Mouse (Mus musculus): ENCODE measurements at regions not wholly inside any gene's neighbourhood (a gene's known extent, or its start where the extent isn't known, plus 50 kb on each side); places are given as distances from the start of the nearest gene placed in this dataset.

DNA sequence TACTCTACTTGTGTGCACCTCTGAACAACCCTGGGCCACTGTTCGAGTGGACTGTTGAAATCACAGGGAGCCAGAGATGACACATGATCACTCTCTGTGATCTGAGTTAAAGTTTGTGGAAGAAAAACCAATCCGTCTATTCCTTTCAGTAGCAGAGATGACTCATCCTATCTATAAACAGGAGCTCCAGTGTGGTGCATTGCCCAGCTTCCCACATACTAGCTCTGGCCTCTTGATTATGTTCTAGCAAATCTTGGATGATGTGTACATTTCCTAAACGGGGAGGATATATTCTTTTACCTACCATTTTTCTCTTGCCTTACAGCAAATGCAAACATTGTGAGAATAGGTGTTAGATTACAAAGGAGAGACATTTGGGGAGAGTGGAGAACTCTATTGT, 94.5 kb upstream of the Plppr5 start:
- Histone ChIP-seq H3K36me3 (ENCODE audit: control insufficient read depth, insufficient read depth, low read length) (no peaks in the 10 kb centered on the region), H3K9ac (ENCODE audit: low read depth, low read length) (no peak overlapping the region), H3K27ac (replicated peaks; ENCODE audit: low read depth, low read length) (no peak overlapping the region), H3K4me2 (ENCODE audit: low read depth, low read length) (no peak overlapping the region), H3K4me3 (ENCODE audit: low read depth, low read length) (no peak overlapping the region), H3K4me1 (ENCODE audit: control insufficient read depth, insufficient read depth, low read length) (no peaks in the 10 kb centered on the region), H3K27me3 (replicated peaks; ENCODE audit: control insufficient read depth, insufficient read depth, low read length) (no peaks in the 10 kb centered on the region), H3K9me3 (ENCODE audit: control insufficient read depth, low read length) (no peaks in the 10 kb centered on the region)
- no peak for ATAC-seq (ENCODE audit: low read depth)
- no peak for DNase-seq (ENCODE audit: low spot score)
- 64% methylated on average over 3 of the region's 3 CpGs for WGBS

DNA sequence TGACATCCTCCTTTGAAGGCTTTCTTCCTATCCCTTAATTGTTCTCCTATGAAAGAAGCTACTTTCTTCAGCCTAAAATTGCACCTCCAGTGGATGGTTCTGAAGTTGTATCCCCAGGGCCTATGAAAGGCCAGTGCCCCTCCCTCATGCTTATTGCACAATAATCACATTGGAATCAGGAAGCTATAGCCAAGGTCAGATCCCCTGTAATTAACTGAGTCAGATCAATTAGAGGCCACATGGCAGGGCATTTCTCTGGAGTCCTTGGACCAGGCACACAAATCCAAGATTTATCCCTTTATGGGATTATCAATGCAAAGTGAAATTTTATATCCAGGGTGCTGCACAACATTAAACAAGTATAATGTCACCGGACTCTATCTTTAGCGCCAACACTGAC, 98.8 kb upstream of the Plppr4 start:
- H3K27me3 ChIP-seq (replicated peaks; ENCODE audit: control insufficient read depth, insufficient read depth, low read length), result no peaks in the 10 kb centered on the region
- ATAC-seq (ENCODE audit: low read depth), result no peak
- DNase-seq (ENCODE audit: low spot score), result no peak
- H3K9ac ChIP-seq (ENCODE audit: low read depth, low read length), result no peak overlapping the region
- WGBS, result 70% methylated on average over 2 of the region's 2 CpGs
- no peak overlapping the region for H3K27ac ChIP-seq (replicated peaks; ENCODE audit: low read depth, low read length)
- no peaks in the 10 kb centered on the region for H3K4me1 ChIP-seq (ENCODE audit: control insufficient read depth, insufficient read depth, low read length)
- no peak overlapping the region for H3K4me2 ChIP-seq (ENCODE audit: low read depth, low read length)
- no peaks in the 10 kb centered on the region for H3K36me3 ChIP-seq (ENCODE audit: control insufficient read depth, insufficient read depth, low read length)
- H3K4me3 ChIP-seq (ENCODE audit: low read depth, low read length), result no peak overlapping the region
- no peaks in the 10 kb centered on the region for H3K9me3 ChIP-seq (ENCODE audit: control insufficient read depth, low read length)

- no peaks in the 10 kb centered on the region for H3K36me3 ChIP-seq (ENCODE audit: control insufficient read depth, insufficient read depth, low read length)
- ATAC-seq (ENCODE audit: low read depth) (0 out of 2 replicates have a peak, but pooled peaks have one; percentile 41), DNase-seq (ENCODE audit: low spot score) (peak; percentile 61)
- WGBS, result 58% methylated on average over 7 of the region's 7 CpGs
- no peaks in the 10 kb centered on the region for H3K4me1 ChIP-seq (ENCODE audit: control insufficient read depth, insufficient read depth, low read length)
- H3K27ac ChIP-seq (replicated peaks; ENCODE audit: low read depth, low read length), result no peak overlapping the region
- H3K9me3 ChIP-seq (ENCODE audit: control insufficient read depth, low read length), result no peaks in the 10 kb centered on the region
- no peak overlapping the region for H3K9ac ChIP-seq (ENCODE audit: low read depth, low read length)
- no peak overlapping the region for H3K4me2 ChIP-seq (ENCODE audit: low read depth, low read length)
- H3K4me3 ChIP-seq (ENCODE audit: low read depth, low read length), result no peak overlapping the region
- no peaks in the 10 kb centered on the region for H3K27me3 ChIP-seq (replicated peaks; ENCODE audit: control insufficient read depth, insufficient read depth, low read length)
Measured at GRCm38 (mm10) chr3:117450559-117450958, 89.9 kb upstream of the Plppr4 start.

- Histone ChIP-seq H3K4me1 (ENCODE audit: control insufficient read depth, insufficient read depth, low read length) (no peaks in the 10 kb centered on the region), H3K4me3 (ENCODE audit: low read depth, low read length) (no peak overlapping the region), H3K4me2 (ENCODE audit: low read depth, low read length) (no peak overlapping the region), H3K9me3 (ENCODE audit: control insufficient read depth, low read length) (no peaks in the 10 kb centered on the region), H3K27ac (replicated peaks; ENCODE audit: low read depth, low read length) (no peak overlapping the region), H3K27me3 (replicated peaks; ENCODE audit: control insufficient read depth, insufficient read depth, low read length) (no peaks in the 10 kb centered on the region), H3K36me3 (ENCODE audit: control insufficient read depth, insufficient read depth, low read length) (no peaks in the 10 kb centered on the region), H3K9ac (ENCODE audit: low read depth, low read length) (no peak overlapping the region)
- 64% methylated on average over 3 of the region's 3 CpGs for WGBS
- DNase-seq (ENCODE audit: low spot score) (no peak), ATAC-seq (ENCODE audit: low read depth) (no peak)
Measured at GRCm38 (mm10) chr3:117441887-117442286, 81.2 kb upstream of the Plppr4 start.

- WGBS, result 45% methylated on average over 4 of the region's 4 CpGs
Measured at GRCm38 (mm10) chr3:117440294-117440693, 79.6 kb upstream of the Plppr4 start.

DNA sequence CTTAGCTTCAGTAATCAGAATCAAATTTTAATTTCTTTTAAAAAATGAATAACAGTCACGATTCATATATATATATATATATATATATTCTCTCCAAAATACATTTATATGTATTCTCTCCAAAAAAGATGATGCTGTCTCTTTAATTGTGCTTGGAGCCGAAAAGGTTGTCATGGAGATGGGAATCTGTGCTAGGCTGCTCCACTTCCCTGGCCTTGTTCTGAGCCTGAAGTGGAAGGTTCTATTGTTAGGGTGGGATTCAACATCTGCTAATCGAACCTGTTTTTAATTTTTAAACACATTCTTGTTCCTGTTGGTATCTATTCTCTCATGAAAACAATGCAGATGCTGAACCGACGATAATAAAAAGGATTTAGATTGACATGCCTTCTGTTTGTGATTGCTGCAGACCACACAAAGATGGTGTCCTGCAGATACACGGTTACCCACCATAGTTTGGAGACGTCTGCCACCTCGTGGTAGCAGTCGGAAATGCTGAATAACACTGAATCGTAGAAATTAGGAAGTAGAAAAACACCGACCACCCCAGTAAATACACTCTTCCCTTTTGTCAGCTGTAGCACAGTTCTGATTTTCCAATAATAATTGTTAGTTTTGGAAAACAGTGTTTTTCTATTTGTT, 77.9 kb upstream of the Plppr4 start:
- peak; percentile 77 for ATAC-seq (ENCODE audit: low read depth)

More at GRCm38 (mm10) chr3:117440294-117440693, 79.6 kb upstream of the Plppr4 start:
- H3K27ac ChIP-seq (replicated peaks; ENCODE audit: low read depth, low read length), result no peak overlapping the region
- DNase-seq (ENCODE audit: low spot score), result no peak
- H3K9me3 ChIP-seq (ENCODE audit: control insufficient read depth, low read length), result no peaks in the 10 kb centered on the region
- H3K36me3 ChIP-seq (ENCODE audit: control insufficient read depth, insufficient read depth, low read length), result no peaks in the 10 kb centered on the region
- H3K4me1 ChIP-seq (ENCODE audit: control insufficient read depth, insufficient read depth, low read length), result no peaks in the 10 kb centered on the region
- H3K4me2 ChIP-seq (ENCODE audit: low read depth, low read length), result no peak overlapping the region
- no peak for ATAC-seq (ENCODE audit: low read depth)
- H3K27me3 ChIP-seq (replicated peaks; ENCODE audit: control insufficient read depth, insufficient read depth, low read length), result no peaks in the 10 kb centered on the region
- H3K9ac ChIP-seq (ENCODE audit: low read depth, low read length), result no peak overlapping the region
- H3K4me3 ChIP-seq (ENCODE audit: low read depth, low read length), result no peak overlapping the region

DNA sequence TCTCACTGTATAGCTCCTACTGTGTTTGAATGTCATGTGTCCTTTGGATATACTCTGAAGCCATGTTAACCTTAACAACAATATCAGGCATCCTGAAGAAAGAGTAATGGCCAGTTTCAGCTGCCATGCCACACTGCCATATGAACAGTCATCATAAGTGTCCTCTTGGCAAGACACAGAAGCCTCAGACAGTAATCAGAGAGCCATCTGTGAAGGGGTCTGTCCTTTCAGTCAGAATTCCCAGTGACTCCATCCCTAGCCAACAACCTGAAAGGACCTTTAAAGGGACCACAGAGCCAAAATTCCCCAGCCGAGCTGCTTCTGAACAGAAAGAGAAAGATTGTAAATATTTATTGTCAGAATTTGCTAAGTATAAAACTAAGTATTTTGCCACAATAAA, 63.9 kb upstream of the Plppr4 start:
- Histone ChIP-seq H3K9ac (ENCODE audit: low read depth, low read length) (no peak overlapping the region), H3K27ac (replicated peaks; ENCODE audit: low read depth, low read length) (no peak overlapping the region), H3K4me3 (ENCODE audit: low read depth, low read length) (no peak overlapping the region), H3K36me3 (ENCODE audit: control insufficient read depth, insufficient read depth, low read length) (no peaks in the 10 kb centered on the region), H3K9me3 (ENCODE audit: control insufficient read depth, low read length) (0 out of 2 replicates have a peak, but pooled peaks cover 3% of the 10 kb centered on the region), H3K4me1 (ENCODE audit: control insufficient read depth, insufficient read depth, low read length) (no peaks in the 10 kb centered on the region), H3K4me2 (ENCODE audit: low read depth, low read length) (no peak overlapping the region), H3K27me3 (replicated peaks; ENCODE audit: control insufficient read depth, insufficient read depth, low read length) (no peaks in the 10 kb centered on the region)
- no peak for ATAC-seq (ENCODE audit: low read depth)
- WGBS, result 76% methylated on average over 1 of the region's 1 CpGs
- DNase-seq (ENCODE audit: low spot score), result no peak

More for the DNA sequence above, 77.9 kb upstream of the Plppr4 start:
- H3K36me3 ChIP-seq (ENCODE audit: control insufficient read depth, insufficient read depth, low read length), result no peaks in the 10 kb centered on the region
- no peaks in the 10 kb centered on the region for H3K27me3 ChIP-seq (replicated peaks; ENCODE audit: control insufficient read depth, insufficient read depth, low read length)
- no peak overlapping the region for H3K9ac ChIP-seq (ENCODE audit: low read depth, low read length)
- whole genome bisulfite sequencing, result 17% methylated on average over 11 of the region's 11 CpGs
- H3K9me3 ChIP-seq (ENCODE audit: control insufficient read depth, low read length), result no peaks in the 10 kb centered on the region
- H3K4me2 ChIP-seq (ENCODE audit: low read depth, low read length), result no peak overlapping the region
- H3K4me1 ChIP-seq (ENCODE audit: control insufficient read depth, insufficient read depth, low read length), result no peaks in the 10 kb centered on the region
- DNase-seq (ENCODE audit: low spot score), result peak; percentile 82
- H3K4me3 ChIP-seq (ENCODE audit: low read depth, low read length), result no peak overlapping the region
- H3K27ac ChIP-seq (replicated peaks; ENCODE audit: low read depth, low read length), result no peak overlapping the region

DNA sequence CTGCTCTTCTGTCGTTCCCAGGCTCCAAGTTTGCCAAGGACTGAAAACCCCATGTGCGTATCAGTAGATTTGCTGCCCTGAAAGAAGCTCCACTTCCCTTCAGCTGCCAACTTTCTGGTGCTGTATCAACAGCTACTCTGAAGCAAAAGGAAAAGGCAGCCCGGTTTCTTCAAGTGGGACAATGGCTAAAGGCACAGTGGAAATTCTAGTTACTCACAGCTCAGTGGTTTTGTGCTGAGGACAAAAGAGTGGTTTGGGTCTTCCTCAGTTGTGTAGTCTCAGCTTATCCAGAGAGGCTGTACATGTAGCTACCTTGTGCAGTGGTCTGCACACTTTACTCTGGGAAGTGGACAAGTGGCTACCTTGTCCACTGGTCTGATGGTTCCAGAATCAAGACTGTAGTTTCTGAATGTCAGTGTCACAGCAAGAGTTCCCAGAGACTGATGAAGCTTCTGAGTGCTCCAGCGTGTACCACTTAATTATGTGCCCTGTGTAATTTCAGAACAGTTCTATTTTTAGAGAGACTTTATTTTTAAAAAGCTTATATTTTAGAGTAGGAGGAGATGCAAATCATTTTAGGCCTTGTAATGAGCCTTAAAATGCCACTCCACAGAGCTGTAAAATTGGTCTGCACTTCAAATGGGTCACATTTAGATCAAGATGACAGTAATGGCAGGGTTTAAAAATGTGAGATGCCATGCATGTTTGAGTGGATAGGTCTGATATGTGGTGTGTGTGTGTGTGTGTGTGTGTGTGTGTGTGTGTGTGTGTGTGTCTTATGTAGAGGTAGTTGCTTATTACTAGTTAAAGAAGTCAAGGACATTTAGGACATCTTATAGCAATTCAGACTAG, 52.4 kb upstream of the Plppr4 start:
- no peak for ATAC-seq (ENCODE audit: low read depth)
- Histone ChIP-seq H3K36me3 (ENCODE audit: control insufficient read depth, insufficient read depth, low read length) (no peaks in the 10 kb centered on the region), H3K4me1 (ENCODE audit: control insufficient read depth, insufficient read depth, low read length) (no peaks in the 10 kb centered on the region), H3K27me3 (replicated peaks; ENCODE audit: control insufficient read depth, insufficient read depth, low read length) (no peaks in the 10 kb centered on the region), H3K4me3 (ENCODE audit: low read depth, low read length) (no peak overlapping the region), H3K4me2 (ENCODE audit: low read depth, low read length) (no peak overlapping the region), H3K9ac (ENCODE audit: low read depth, low read length) (no peak overlapping the region), H3K27ac (replicated peaks; ENCODE audit: low read depth, low read length) (no peak overlapping the region), H3K9me3 (ENCODE audit: control insufficient read depth, low read length) (no peaks in the 10 kb centered on the region)
- WGBS, result 75% methylated on average over 4 of the region's 4 CpGs
- DNase-seq (ENCODE audit: low spot score), result no peak
